In the genomic region with DNA sequence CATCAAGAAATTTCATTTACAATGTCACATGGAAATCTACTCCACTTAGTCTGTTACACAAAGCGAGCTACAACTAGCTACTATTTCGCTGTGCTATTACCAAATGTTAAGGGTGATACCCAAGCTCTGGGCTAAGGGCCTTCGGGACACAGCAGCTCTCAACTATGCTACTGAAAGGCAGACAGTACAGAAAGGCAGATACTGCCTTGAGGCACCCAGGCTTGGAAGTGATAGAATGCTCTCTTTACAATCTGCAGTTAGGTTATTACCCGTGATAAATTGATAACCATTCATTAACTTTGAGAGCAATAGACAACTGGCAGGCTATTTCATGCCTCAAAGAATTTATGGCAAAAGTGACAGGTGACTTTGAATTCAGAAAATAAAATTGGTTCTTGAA, we compare ENCODE assay signal across 18 mouse cellular contexts.
"Had no signal": no experiment of that assay in that cellular context is flagged by ENCODE, and none has a peak within 500 bp of the region (broad histone marks: within the 10 kb centered on the region; RNA-seq: fewer than 3 reads in every experiment).

No protein-coding gene starts in this region.

- H3K4me3 ChIP-seq: midbrain, embryonic 10.5 days; midbrain, embryonic 12.5 days; myocyte had no signal

- H3K27ac ChIP-seq: liver, embryonic 14.5 days; midbrain, embryonic 10.5 days; midbrain, embryonic 12.5 days had no signal

- H3K9me3 ChIP-seq: midbrain, embryonic 10.5 days; midbrain, embryonic 12.5 days had no signal

- H3K4me2 ChIP-seq: lung, embryonic 14.5 days; midbrain, embryonic 12.5 days had no signal

- DNase-seq: lung, adult 18-20 months; lung, embryonic 14.5 days; lung, postnatal 10 days; lung, postnatal 4 days; midbrain, embryonic 14.5 days; retina, postnatal 1 day; right cerebral cortex, adult 18-20 months; right cerebral cortex, postnatal 25 days; right cerebral cortex, postnatal 4 days; spleen, adult 18-20 months; thymus, adult 18-20 months; thymus, postnatal 14 days; thymus, postnatal 36 days had no signal

- H3K9ac ChIP-seq: liver, embryonic 14.5 days; lung, embryonic 14.5 days; midbrain, embryonic 12.5 days had no signal

- H3K36me3 ChIP-seq: midbrain, embryonic 10.5 days; midbrain, embryonic 12.5 days had no signal

- H3K27me3 ChIP-seq: midbrain, embryonic 12.5 days had no signal

- ATAC-seq: midbrain, embryonic 16.5 days had no signal
